Comparison of ENCODE assay signal across 7 mouse cellular contexts in the genomic region with DNA sequence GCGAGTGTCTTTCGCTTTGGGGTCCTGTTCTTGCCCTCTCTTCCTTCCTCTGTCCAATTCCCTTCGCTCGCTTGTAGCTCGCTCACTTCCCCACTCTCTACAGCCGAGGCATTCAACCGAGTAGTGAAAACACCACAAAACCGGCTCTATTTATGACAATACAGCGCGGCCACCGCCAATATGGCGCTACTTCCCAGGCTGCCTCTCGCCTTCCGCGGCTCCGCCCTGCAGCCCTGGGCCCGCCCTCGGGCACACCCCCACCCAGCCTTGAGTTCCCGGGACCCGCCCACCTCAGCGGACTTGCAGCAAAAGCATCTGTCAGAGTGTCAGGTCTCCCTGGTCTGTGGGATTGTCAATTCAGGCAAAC. TPM values are rescaled to one million over a fixed set of nuclear protein-coding genes. Genes with fewer than 3 reads are reported as not detected.
A peak's percentile ranks its signal among the peaks of the same experiment; 100 is the strongest.
DNase-seq lines count a peak whose midpoint lies in the region; ATAC-seq lines count a peak whose summit lies in the region.

TSS of gene Papolg (minus strand) at position 194 of the 367 bp plus-strand sequence.

- WGBS in intestine, embryonic 15.5 days = under 1% methylated on average over 21 of the region's 21 CpGs
- WGBS in midbrain, embryonic 10.5 days = under 1% methylated on average over 21 of the region's 21 CpGs

- H3K9me3 ChIP-seq in intestine, embryonic 15.5 days = no peaks in the 10 kb centered on the region
- no peaks in the 10 kb centered on the region for H3K9me3 ChIP-seq in midbrain, embryonic 10.5 days (replicated peaks)

- peak within 1 kb of the TSS; percentile 64 for H3K4me2 ChIP-seq in intestine, embryonic 15.5 days (replicated peaks)

- ATAC-seq in intestine, embryonic 15.5 days = peak; percentile 100

- DNase-seq in adrenal gland, adult 2 months = peak; percentile 97
- peak; percentile 86 for DNase-seq in embryo, embryonic 11.5 days (ENCODE audit: low read depth, low spot score)
- DNase-seq in gastrocnemius, postnatal 36 days = peak; percentile 85 to 88
- peak; percentile 93 to 96 for DNase-seq in left cerebral cortex, postnatal 25 days (ENCODE audit: low spot score in 2 of 2)
- DNase-seq in midbrain, embryonic 10.5 days (ENCODE audit: low spot score) = peak; percentile 92
- DNase-seq in right cerebral cortex, postnatal 4 days = peak; percentile 82

- H3K27me3 ChIP-seq in intestine, embryonic 15.5 days (replicated peaks) = no peaks in the 10 kb centered on the region
- no peaks in the 10 kb centered on the region; the same call in 1 of the 2 replicates for H3K27me3 ChIP-seq in midbrain, embryonic 10.5 days (ENCODE audit: low read depth, poor library complexity, severe bottlenecking)

- peak within 1 kb of the TSS; percentile 95 for H3K4me3 ChIP-seq in intestine, embryonic 15.5 days (replicated peaks)
- H3K4me3 ChIP-seq in midbrain, embryonic 10.5 days = peak within 1 kb of the TSS; percentile 99

- intact Hi-C loops in gastrocnemius, postnatal 36 days (cut with DNase I) = loop anchor here (2.0 kb wide), 1 partner anchor 60 kb away; no protein-coding TSS in a partner anchor
- intact Hi-C loops in left cerebral cortex, postnatal 25 days (cut with DNase I) = loop anchor here (5.0 kb wide), 2 partner anchors 57 to 123 kb away; partner anchors contain the start of gene Rel

- H3K4me1 ChIP-seq in intestine, embryonic 15.5 days (replicated peaks) = no peaks in the 10 kb centered on the region
- H3K4me1 ChIP-seq in midbrain, embryonic 10.5 days = peaks cover 11% of the 10 kb centered on the region; the same call in 1 of the 2 replicates

- no peaks in the 10 kb centered on the region for H3K36me3 ChIP-seq in intestine, embryonic 15.5 days
- peaks cover 24% of the 10 kb centered on the region for H3K36me3 ChIP-seq in midbrain, embryonic 10.5 days

- H3K27ac ChIP-seq in intestine, embryonic 15.5 days = peak within 1 kb of the TSS; percentile 89
- H3K27ac ChIP-seq in midbrain, embryonic 10.5 days (replicated peaks) = peak within 1 kb of the TSS; percentile 94

- H3K9ac ChIP-seq in intestine, embryonic 15.5 days = peak within 1 kb of the TSS; percentile 77

RNA-seq across cellular contexts. Expression of gene Papolg, which starts in this region (rescaled TPM):
- total RNA-seq in adrenal gland, adult 2 months (2021) = 10 to 100 TPM; 10.6 to 14.0 TPM
- polyA plus RNA-seq in adrenal gland, adult 2 months (2012; rRNA removed) = 1.2 and 1.3 TPM in 2 replicates
- total RNA-seq in gastrocnemius, postnatal 36 days (2021) = 1 to 10 TPM; 3.2 to 4.0 TPM
- polyA plus RNA-seq in intestine, embryonic 15.5 days (2015; fragmentation: Nextera tagmentation; extraction: Ambion mirVana) = 10.5 and 12.7 TPM in 2 replicates
- total RNA-seq in left cerebral cortex, postnatal 25 days (2021) = 10 to 100 TPM; 19.9 to 21.6 TPM
- polyA plus RNA-seq in midbrain, embryonic 10.5 days (2016; fragmentation: Nextera tagmentation; extraction: Ambion mirVana) = 20.7 and 22.9 TPM in 2 replicates

Comparison
In these comparisons a context has a peak if more than half of its experiments do, and no peak if none do; other contexts are left out.
1. Peak in every context shown above with its lines: DNase-seq, ATAC-seq, H3K4me3 ChIP-seq and H3K27ac ChIP-seq.